Mouse (Mus musculus): ENCODE results near the gene Anks3. TPM values are rescaled to one million over a fixed set of nuclear protein-coding genes. Genes with fewer than 3 reads are reported as not detected.
A peak's percentile ranks its signal among the peaks of the same experiment; 100 is the strongest.

Anks3 gene
- total RNA-seq, 2 experiments from 2014 or later, result 12.8 to 16.7 TPM

- peak overlapping the region; percentile 94 for H3K27ac ChIP-seq
- no peak for TF ChIP-seq CTCF (IDR thresholded peaks at IDR 0.05)
- no peak for DNase-seq
- intact Hi-C loops (cut with DNase I), result no loop called here
- H3K4me3 ChIP-seq, result peak overlapping the region; percentile 99
Measured at GRCm38 (mm10) chr16:4963346-4963745, 659 bp downstream of the Anks3 start.

- Histone ChIP-seq H3K4me3 (no peak overlapping the region), H3K27ac (0 out of 2 replicates have a peak overlapping the region, but pooled peaks have one; percentile 3)
- no peak for TF ChIP-seq CTCF (IDR thresholded peaks at IDR 0.05)
- peak; percentile 44 for DNase-seq
- intact Hi-C loops (cut with DNase I), result no loop called here
Measured at GRCm38 (mm10) chr16:4960260-4960659, 3.7 kb downstream of the Anks3 start.

GRCm38 (mm10) chr16:4957446-4957845 lies 6.6 kb downstream of the Anks3 start:
- Histone ChIP-seq H3K27ac (no peak overlapping the region), H3K4me3 (no peak overlapping the region)
- intact Hi-C loops (cut with DNase I), result no loop called here
- no peak for TF ChIP-seq CTCF (IDR thresholded peaks at IDR 0.05)
- DNase-seq, result no peak

GRCm38 (mm10) chr16:4956609-4957008 lies 7.4 kb downstream of the Anks3 start:
- TF ChIP-seq CTCF (IDR thresholded peaks at IDR 0.05), result no peak
- intact Hi-C loops (cut with DNase I), result no loop called here
- no peak for DNase-seq

GRCm38 (mm10) chr16:4947378-4947777 lies 16.6 kb downstream of the Anks3 start:
- intact Hi-C loops (cut with DNase I), result no loop called here
- Histone ChIP-seq H3K27ac (no peak overlapping the region), H3K4me3 (no peak overlapping the region)
- no peak for DNase-seq
- no peak for TF ChIP-seq CTCF (IDR thresholded peaks at IDR 0.05)

More at GRCm38 (mm10) chr16:4956609-4957008, 7.4 kb downstream of the Anks3 start:
- Histone ChIP-seq H3K4me3 (no peak overlapping the region), H3K27ac (no peak overlapping the region)

- no peak overlapping the region for H3K27ac ChIP-seq
- no peak overlapping the region for H3K4me3 ChIP-seq
- TF ChIP-seq CTCF (IDR thresholded peaks at IDR 0.05), result no peak
- no peak for DNase-seq
- intact Hi-C loops (cut with DNase I), result no loop called here
Measured at GRCm38 (mm10) chr16:4946155-4946554, 17.9 kb downstream of the Anks3 start.

GRCm38 (mm10) chr16:4945415-4945814 lies 18.6 kb downstream of the Anks3 start:
- no peak overlapping the region for H3K4me3 ChIP-seq
- H3K27ac ChIP-seq, result no peak overlapping the region
- no peak for TF ChIP-seq CTCF (IDR thresholded peaks at IDR 0.05)
- no peak for DNase-seq
- intact Hi-C loops (cut with DNase I), result no loop called here

GRCm38 (mm10) chr16:4943431-4943830 lies 20.6 kb downstream of the Anks3 start:
- Histone ChIP-seq H3K27ac (no peak overlapping the region), H3K4me3 (no peak overlapping the region)
- TF ChIP-seq CTCF (IDR thresholded peaks at IDR 0.05), result no peak
- intact Hi-C loops (cut with DNase I), result no loop called here
- no peak for DNase-seq

- Histone ChIP-seq H3K27ac (no peak overlapping the region), H3K4me3 (no peak overlapping the region)
- intact Hi-C loops (cut with DNase I), result no loop called here
- TF ChIP-seq CTCF (IDR thresholded peaks at IDR 0.05), result no peak
- no peak for DNase-seq
Measured at GRCm38 (mm10) chr16:4942868-4943267, 21.1 kb downstream of the Anks3 start.

- no peak overlapping the region for H3K27ac ChIP-seq
- DNase-seq, result no peak
- no peak for TF ChIP-seq CTCF (IDR thresholded peaks at IDR 0.05)
- intact Hi-C loops (cut with DNase I), result no loop called here
- H3K4me3 ChIP-seq, result no peak overlapping the region
Measured at GRCm38 (mm10) chr16:4941016-4941415, 23.0 kb downstream of the Anks3 start.

GRCm38 (mm10) chr16:4940311-4940850 lies 23.6 kb downstream of the Anks3 start:
- Histone ChIP-seq H3K4me3 (no peak overlapping the region; the same call in none of the 2 replicates), H3K27ac (peak overlapping the region; percentile 89; the same call in 1 of the 2 replicates)
- no peak for TF ChIP-seq CTCF (IDR thresholded peaks at IDR 0.05)
- no peak for DNase-seq
- intact Hi-C loops (cut with DNase I), result no loop called here

- Histone ChIP-seq H3K27ac (peak overlapping the region; percentile 89), H3K4me3 (peak overlapping the region; percentile 100)
- intact Hi-C loops (cut with DNase I), result no loop called here
- TF ChIP-seq CTCF (IDR thresholded peaks at IDR 0.05), result no peak
- DNase-seq, result peak; percentile 51
Measured at GRCm38 (mm10) chr16:4939412-4939811, 24.6 kb downstream of the Anks3 start.

GRCm38 (mm10) chr16:4938989-4939388 lies 25.0 kb downstream of the Anks3 start:
- peak; percentile 97 for DNase-seq
- Histone ChIP-seq H3K4me3 (peak overlapping the region; percentile 100), H3K27ac (peak overlapping the region; percentile 89)
- intact Hi-C loops (cut with DNase I), result no loop called here
- no peak for TF ChIP-seq CTCF (IDR thresholded peaks at IDR 0.05)

- H3K4me3 ChIP-seq, result peak within 1 kb of the TSS; percentile 100
- TF ChIP-seq CTCF (IDR thresholded peaks at IDR 0.05), result no peak
- no peak for DNase-seq
- intact Hi-C loops (cut with DNase I), result no loop called here
- H3K27ac ChIP-seq, result peak within 1 kb of the TSS; percentile 89
Measured at GRCm38 (mm10) chr16:4938461-4938860, 25.5 kb downstream of the Anks3 start, which contains the start of gene Nudt16l1. Gene Nudt16l1 (plus strand): TSS chr16:4938761.

All from gastrocnemius, adult 2 months (tissue).